Mouse (Mus musculus): ENCODE measurements around the gene Hipk2.
A peak's percentile ranks its signal among the peaks of the same experiment; 100 is the strongest.

Hipk2 gene

DNA sequence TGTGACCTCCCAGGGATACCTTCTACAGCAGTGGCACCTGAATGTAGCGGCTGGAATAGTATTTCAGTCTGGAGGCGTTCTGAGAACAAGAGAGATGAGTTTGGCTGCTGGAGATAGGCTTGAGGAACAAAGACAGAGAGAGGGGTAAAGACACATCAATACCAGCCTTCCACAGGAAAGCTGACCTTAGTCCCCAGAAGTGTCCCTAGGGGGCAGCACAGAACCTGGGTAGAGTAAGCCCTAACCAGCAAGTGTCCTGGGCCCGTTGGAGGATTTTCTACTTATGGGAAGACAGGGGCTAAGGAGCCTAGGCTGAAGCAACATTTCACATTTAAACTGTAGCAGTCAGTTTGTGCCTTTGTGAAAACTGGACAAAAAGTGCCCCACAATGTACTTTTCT lies 226.4 kb downstream of the Hipk2 start:
- DNase-seq (ENCODE audit: low spot score in 2 of 2) = peak; percentile 37 to 67
